Mouse (Mus musculus) E14TG2a.4 (cell line): ENCODE results near the gene Ap1s2.

ENCODE experiments used
- H3K27me3 ChIP-seq: 2 replicates; pipeline ENCODE4 v1.6.1; 2014; ENCODE audit warnings: low read length, control low read depth; ENCODE audit not compliant: insufficient read depth
- H3K36me3 ChIP-seq: 2 replicates; pipeline ENCODE4 v1.6.1; 2014; ENCODE audit warnings: low read length, control low read depth; ENCODE audit not compliant: insufficient read depth
- H3K4me1 ChIP-seq: replicated peaks from 2 replicates; pipeline ENCODE4 v1.6.1; 2014; ENCODE audit warnings: low read depth, low read length, control low read depth
- H3K4me3 ChIP-seq: replicated peaks from 2 replicates; pipeline ENCODE4 v1.5.1; 2014; ENCODE audit warnings: mild to moderate bottlenecking, low read length
- H3K9me3 ChIP-seq: 2 replicates; pipeline ENCODE4 v1.6.1; 2014; ENCODE audit warnings: low read length, control low read depth
- CTCF ChIP-seq: conservative IDR thresholded peaks from 2 replicates; pipeline ENCODE4 v1.5.1; 2014; ENCODE audit warnings: low read length
- NANOG ChIP-seq: IDR thresholded peaks from 2 replicates; pipeline ENCODE4 v1.6.1; 2014; ENCODE audit warnings: borderline replicate concordance, low read length, mixed read lengths
- POU5F1 ChIP-seq: IDR thresholded peaks from 2 replicates; pipeline ENCODE4 v1.6.1; 2014; ENCODE audit warnings: low read length, borderline replicate concordance

Ap1s2 gene

GRCm38 (mm10) chrX:163908337-163909250 lies at the start of gene Ap1s2:
TSS of gene Ap1s2 (plus strand) at chrX:163909017.
- Histone ChIP-seq H3K4me3 (peak within 1 kb of the TSS; percentile 83), H3K9me3 (no peaks in the 10 kb centered on the region), H3K36me3 (no peaks in the 10 kb centered on the region), H3K4me1 (0 out of 2 replicates have a peak, but pooled peaks cover 9% of the 10 kb centered on the region), H3K27me3 (no peaks in the 10 kb centered on the region)
- TF ChIP-seq CTCF (no peak), NANOG (no peak), POU5F1 (no peak)

GRCm38 (mm10) chrX:163867711-163868379 lies 41.0 kb upstream of the Ap1s2 start:
- H3K9me3 ChIP-seq: no peaks in the 10 kb centered on the region
- H3K27me3 ChIP-seq: no peaks in the 10 kb centered on the region
- H3K36me3 ChIP-seq: no peaks in the 10 kb centered on the region
- TF ChIP-seq CTCF (no peak), POU5F1 (no peak), NANOG (no peak)
- peaks cover 7% of the 10 kb centered on the region for H3K4me1 ChIP-seq
- no peak overlapping the region for H3K4me3 ChIP-seq

GRCm38 (mm10) chrX:163868659-163869278 lies 40.0 kb upstream of the Ap1s2 start:
- Histone ChIP-seq H3K9me3 (no peaks in the 10 kb centered on the region), H3K4me1 (peaks cover 7% of the 10 kb centered on the region), H3K4me3 (no peak overlapping the region), H3K36me3 (no peaks in the 10 kb centered on the region), H3K27me3 (no peaks in the 10 kb centered on the region)
- TF ChIP-seq POU5F1 (no peak), CTCF (no peak), NANOG (no peak)

GRCm38 (mm10) chrX:163875932-163876331 lies 32.9 kb upstream of the Ap1s2 start:
- no peaks in the 10 kb centered on the region for H3K36me3 ChIP-seq
- TF ChIP-seq POU5F1: no peak
- no peak for TF ChIP-seq CTCF
- no peak for TF ChIP-seq NANOG
- H3K27me3 ChIP-seq: no peaks in the 10 kb centered on the region
- 0 out of 2 replicates have a peak, but pooled peaks cover 2% of the 10 kb centered on the region for H3K4me1 ChIP-seq
- H3K4me3 ChIP-seq: no peak overlapping the region
- no peaks in the 10 kb centered on the region for H3K9me3 ChIP-seq

DNA sequence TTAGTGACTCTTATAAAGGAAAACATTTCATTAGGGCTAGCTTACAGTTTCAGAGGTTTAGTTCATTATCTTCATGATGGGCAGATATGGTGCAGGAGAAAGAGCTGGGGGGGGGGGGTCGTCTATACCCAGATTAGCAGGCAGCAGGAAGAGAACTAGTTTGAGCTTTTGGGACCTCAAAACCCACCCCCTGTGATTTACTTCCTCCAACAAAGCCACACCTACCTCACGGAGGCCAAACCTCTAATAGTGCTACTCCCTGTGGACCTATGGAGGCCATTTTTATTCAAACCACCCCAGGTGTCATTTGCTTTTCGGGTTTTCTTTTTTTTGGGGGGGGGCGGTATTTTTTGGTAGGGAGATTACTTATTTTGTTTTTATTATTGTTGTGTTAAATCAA lies 32.2 kb upstream of the Ap1s2 start:
- Histone ChIP-seq H3K36me3 (no peaks in the 10 kb centered on the region), H3K4me3 (no peak overlapping the region), H3K9me3 (no peaks in the 10 kb centered on the region), H3K27me3 (no peaks in the 10 kb centered on the region), H3K4me1 (0 out of 2 replicates have a peak, but pooled peaks cover 2% of the 10 kb centered on the region)
- TF ChIP-seq NANOG (no peak), POU5F1 (no peak), CTCF (no peak)

GRCm38 (mm10) chrX:163879039-163879438 lies 29.8 kb upstream of the Ap1s2 start:
- Histone ChIP-seq H3K36me3 (no peaks in the 10 kb centered on the region), H3K27me3 (no peaks in the 10 kb centered on the region), H3K9me3 (no peaks in the 10 kb centered on the region), H3K4me1 (0 out of 2 replicates have a peak, but pooled peaks cover 2% of the 10 kb centered on the region), H3K4me3 (no peak overlapping the region)
- TF ChIP-seq CTCF (no peak), POU5F1 (no peak), NANOG (no peak)

DNA sequence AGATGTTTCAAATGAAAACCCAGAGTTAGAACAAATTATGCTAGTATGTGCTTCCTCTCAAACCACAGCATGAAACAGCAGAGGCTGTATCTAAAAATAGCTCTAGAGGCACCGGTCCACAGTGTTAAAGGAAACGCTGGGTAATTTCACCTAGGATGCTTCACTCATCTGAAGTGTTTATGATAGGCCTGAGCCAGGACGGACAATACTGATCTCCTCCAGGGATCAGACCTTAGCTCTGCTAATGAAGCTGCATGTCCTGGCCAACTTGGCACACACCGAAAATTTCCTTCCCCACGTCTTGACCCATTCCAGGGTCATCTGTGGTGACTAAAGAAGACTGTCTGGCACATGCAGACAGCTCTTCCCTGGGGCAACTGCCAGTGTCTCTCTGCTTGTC lies 29.4 kb upstream of the Ap1s2 start:
- Histone ChIP-seq H3K27me3 (no peaks in the 10 kb centered on the region), H3K36me3 (no peaks in the 10 kb centered on the region), H3K4me3 (no peak overlapping the region), H3K4me1 (0 out of 2 replicates have a peak, but pooled peaks cover 2% of the 10 kb centered on the region), H3K9me3 (no peaks in the 10 kb centered on the region)
- no peak for TF ChIP-seq POU5F1
- TF ChIP-seq CTCF: no peak
- no peak for TF ChIP-seq NANOG

- Histone ChIP-seq H3K27me3 (no peaks in the 10 kb centered on the region), H3K4me3 (no peak overlapping the region), H3K36me3 (no peaks in the 10 kb centered on the region), H3K9me3 (no peaks in the 10 kb centered on the region), H3K4me1 (no peaks in the 10 kb centered on the region)
- TF ChIP-seq CTCF (no peak), POU5F1 (no peak), NANOG (no peak)
These were observed 23.3 kb upstream of the Ap1s2 start for GRCm38 (mm10) chrX:163885539-163885981.
